Mouse (Mus musculus): ENCODE results near the gene Riox1.
"Not testable (repeated sequence)": the region's sequence is repeated elsewhere in the genome, so short reads cannot be mapped to it uniquely, and the experiment has no call there.

The Riox1 gene

GRCm38 (mm10) chr12:83950493-83950839, at the start of gene Riox1:
Gene Riox1 (plus strand): TSS chr12:83950608.
- peak; percentile 46 to 59 for DNase-seq (ENCODE audit: low spot score in 2 of 2)

GRCm38 (mm10) chr12:83910451-83910850, 40.0 kb upstream of the Riox1 start:
- DNase-seq (ENCODE audit: low spot score in 2 of 2) = no peak

DNA sequence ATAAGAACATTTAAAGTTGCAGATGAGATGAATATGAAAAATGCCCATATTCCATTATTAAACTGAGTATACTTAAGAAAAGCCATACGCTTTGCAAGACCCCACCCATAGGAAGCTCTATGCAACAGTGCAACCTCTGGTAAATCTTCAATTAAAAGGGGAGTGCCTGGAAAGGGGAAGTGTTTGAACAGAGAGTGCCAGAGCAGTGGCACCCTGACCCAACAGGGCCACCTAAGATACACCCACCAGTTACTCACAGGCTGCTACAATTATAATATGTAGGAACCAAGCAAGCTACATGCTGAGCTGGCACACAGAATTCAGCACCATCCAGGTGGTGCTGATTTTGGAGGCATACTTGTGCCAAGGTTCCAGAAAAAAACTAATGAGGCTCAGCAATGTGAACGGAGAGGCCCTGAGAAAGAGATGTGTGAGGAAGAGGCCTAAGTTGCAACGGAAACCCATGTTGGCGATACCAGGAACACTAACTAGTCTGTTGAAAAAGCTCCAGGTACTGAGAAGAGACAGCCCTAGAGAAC, 36.1 kb upstream of the Riox1 start:
- no peak for DNase-seq (ENCODE audit: low spot score in 2 of 2)

- no peak for DNase-seq (ENCODE audit: low spot score in 2 of 2)
Observed at GRCm38 (mm10) chr12:83914797-83915196, 35.6 kb upstream of the Riox1 start.

DNA sequence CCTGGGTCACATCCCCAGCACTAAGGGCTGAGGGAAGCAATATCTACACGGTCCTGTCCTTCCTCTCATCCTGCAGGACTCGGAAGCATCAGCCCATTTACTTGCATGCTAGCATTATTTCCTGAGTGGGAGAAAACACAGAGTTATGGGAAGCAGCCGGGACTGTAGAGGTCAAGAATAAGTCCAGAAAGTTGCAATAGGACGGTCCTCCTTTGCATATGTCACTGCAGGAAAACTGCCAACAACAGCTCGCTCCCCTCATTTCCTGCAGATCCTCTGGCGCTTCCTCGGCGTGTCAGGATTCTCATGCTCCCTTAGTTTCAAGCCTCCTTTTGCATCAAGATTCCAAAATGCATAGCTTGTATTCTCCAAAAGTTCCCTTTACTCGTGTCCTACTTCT, 33.5 kb upstream of the Riox1 start:
- DNase-seq (ENCODE audit: low spot score in 2 of 2) = no peak

GRCm38 (mm10) chr12:83920721-83921441, 29.5 kb upstream of the Riox1 start:
- DNase-seq (ENCODE audit: low spot score in 2 of 2) = peak; percentile 11

DNA sequence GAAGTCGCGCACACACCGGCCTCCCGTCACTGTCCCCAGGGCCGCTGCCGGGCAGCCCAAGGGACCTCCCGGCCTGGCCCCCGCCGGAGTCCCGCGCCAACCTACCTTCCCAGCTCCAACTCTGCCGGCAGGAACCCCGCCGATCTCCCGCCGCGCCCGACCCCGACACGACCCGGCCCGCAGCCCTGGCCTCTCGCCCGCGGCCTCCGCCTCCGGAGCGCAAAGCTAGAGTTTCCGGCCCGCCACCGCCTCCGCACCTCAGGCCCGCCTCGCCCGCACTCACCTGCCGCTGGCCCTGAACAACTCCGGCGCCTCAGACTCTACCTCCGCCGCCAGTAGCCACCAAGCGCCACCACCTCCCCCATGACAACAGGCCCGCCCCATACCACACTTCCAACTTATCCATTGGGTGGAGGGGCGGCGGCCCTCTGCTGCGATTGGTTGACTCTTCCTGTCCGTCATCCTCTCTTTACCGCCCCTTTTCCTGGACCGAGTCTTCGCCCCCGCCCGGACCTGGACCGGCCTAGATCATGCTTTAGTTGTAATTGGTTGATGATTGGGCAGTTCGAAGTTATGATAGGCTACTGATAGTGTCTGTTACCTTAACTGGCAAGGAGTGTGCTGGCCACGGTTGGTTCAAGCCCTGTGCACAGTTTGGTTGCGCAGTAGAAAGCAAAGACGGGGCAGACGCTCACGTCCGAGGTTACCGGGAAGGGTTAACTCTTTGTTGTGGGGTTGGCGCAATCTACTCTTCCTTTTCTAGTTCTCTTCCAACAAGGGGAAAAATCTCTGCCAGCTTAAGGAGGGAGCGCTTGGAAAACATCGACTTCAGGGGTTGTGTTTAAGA, 28.6 kb upstream of the Riox1 start, which contains the start of gene Numb:
Numb (minus strand) TSS at position 400 of the 847 bp plus-strand sequence.
- peak; percentile 95 for DNase-seq (ENCODE audit: low spot score in 2 of 2)

- no peak for DNase-seq (ENCODE audit: low spot score in 2 of 2)
Observed at GRCm38 (mm10) chr12:83922724-83923485, 27.5 kb upstream of the Riox1 start.

- DNase-seq (ENCODE audit: low spot score in 2 of 2) = no peak
Observed at GRCm38 (mm10) chr12:83923486-83923859, 26.9 kb upstream of the Riox1 start.

DNA sequence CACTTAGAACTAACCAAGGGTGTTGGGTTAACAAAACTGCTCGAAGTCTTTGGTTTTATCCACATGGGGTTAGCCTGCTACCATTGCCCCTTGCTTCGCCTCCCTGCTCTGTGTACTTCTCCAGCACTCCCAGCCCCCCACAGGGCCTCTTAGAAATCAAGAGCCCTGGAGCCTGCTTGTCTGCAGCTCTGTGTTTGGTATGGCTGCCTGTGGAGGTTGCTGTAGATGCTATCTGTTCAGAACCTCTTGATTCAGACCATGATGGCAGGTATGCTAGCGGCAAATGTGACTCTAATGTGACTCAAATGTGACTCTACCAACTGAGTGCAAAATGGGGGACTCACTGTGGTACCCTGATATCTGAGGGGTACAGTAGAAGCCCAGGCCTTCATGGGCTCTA, 26.1 kb upstream of the Riox1 start:
- no peak for DNase-seq (ENCODE audit: low spot score in 2 of 2)

DNA sequence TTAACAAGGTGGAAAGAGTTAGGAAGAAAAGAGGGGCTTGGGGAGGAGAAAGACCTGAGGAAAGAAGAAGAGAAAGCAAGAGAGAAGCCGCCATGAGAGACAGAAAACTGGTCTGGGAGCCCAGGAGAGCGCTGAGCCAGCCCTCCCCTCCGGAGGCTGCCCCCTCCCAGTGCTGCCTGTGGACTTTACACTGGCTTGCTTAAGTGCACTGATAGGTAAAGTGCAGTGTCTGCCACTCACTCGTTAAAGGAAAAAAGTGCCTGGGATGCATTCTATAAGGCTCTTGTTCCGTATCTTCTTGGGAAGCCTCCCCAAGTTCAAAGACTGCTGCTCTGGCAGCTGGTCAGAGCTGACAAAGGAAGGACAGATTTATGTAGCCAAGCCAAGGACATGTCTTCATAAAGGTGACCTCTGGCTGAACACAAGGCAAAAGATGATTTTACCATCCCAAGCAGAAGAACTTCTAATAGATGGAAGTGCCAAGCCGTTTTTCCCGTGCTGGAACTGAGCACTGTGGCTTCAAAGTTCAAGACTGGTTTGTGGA, 25.2 kb upstream of the Riox1 start:
- no peak for DNase-seq (ENCODE audit: low spot score in 2 of 2)

GRCm38 (mm10) chr12:83926061-83926460, 24.3 kb upstream of the Riox1 start:
- no peak for DNase-seq (ENCODE audit: low spot score in 2 of 2)

DNA sequence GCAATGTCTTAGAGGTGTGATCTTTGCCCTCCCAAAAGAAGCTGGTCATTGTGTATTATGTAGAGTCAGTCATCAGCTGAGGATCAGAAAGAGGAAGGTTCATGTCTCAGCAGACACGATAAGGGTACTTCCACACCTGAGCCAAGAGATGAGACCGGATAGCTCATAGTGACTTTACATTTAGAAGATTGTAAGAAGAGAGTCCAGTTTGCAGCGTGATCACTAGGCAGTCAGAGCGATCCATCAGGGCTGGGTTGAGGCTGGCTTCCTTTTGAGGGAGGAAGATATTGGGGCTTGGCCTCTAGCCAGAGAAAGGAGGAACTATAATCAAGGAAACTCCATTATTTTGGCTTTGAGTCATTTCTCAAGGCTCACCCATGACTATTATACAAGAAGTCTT, 22.7 kb upstream of the Riox1 start:
- no peak for DNase-seq (ENCODE audit: low spot score in 2 of 2)

GRCm38 (mm10) chr12:83929186-83929804, 21.1 kb upstream of the Riox1 start:
- DNase-seq (ENCODE audit: low spot score in 2 of 2) = no peak

DNA sequence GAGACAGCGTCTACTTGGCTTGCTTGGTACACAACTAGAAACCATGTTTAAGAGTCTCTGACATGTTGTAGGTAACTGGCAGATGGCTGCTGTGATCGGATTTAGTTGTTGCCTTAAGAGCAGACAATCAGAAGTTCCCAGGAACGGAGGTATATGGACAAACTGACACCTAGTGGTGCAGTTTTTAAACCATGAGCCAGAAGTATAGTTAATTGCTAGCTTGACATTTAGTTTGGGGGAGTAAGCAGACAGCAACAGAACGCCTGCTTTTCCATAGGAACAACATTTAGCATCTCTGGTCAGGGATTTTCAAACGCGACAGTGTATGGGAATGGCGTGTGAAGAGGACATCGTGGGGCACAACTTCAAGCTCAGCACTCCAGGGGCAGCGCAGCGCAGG, 12.8 kb upstream of the Riox1 start:
- no peak for DNase-seq (ENCODE audit: low spot score in 2 of 2)

- DNase-seq (ENCODE audit: low spot score in 2 of 2) = not testable (repeated sequence)
Observed at GRCm38 (mm10) chr12:83938592-83938991, 11.8 kb upstream of the Riox1 start.

- no peak for DNase-seq (ENCODE audit: low spot score in 2 of 2)
Observed at GRCm38 (mm10) chr12:83939332-83939731, 11.1 kb upstream of the Riox1 start.

- DNase-seq (ENCODE audit: low spot score in 2 of 2) = no peak
Observed at GRCm38 (mm10) chr12:83940031-83940430, 10.4 kb upstream of the Riox1 start.

- no peak for DNase-seq (ENCODE audit: low spot score in 2 of 2)
Observed at GRCm38 (mm10) chr12:83941938-83942337, 8.5 kb upstream of the Riox1 start.

DNA sequence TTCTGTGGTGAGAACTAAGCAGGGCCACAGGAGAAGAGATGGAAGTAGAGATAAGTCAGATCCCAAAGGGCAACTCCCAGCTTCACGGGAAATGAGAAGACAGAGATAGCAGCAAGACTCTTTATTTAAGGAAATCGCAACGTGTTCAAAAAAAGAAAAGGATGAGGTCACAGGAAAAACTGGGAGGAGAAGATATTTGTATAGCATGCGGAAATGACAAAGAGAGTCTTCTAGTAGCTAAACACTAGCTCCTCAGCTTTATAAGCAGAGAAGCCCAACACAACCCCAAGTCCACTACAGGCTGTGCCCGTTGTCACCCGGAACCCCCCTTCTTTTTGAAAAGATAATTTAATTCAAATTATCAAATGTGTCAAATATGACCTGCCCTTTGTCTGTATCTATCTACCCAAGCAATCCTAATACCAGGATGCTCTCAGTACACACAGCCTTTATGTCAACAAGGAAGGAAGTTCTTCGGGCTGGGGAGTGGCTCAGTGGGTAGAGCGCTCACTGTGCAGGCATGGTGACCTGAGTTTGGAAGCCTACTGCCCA, 3.1 kb upstream of the Riox1 start:
- DNase-seq (ENCODE audit: low spot score in 2 of 2) = no peak

- DNase-seq (ENCODE audit: low spot score in 2 of 2) = no peak
Observed at GRCm38 (mm10) chr12:83949043-83949442, 1.4 kb upstream of the Riox1 start.
